Mouse (Mus musculus) B cell, adult 67 days (primary cell): Measurements from ENCODE around the gene Pdzrn4. TPM values are rescaled to one million over a fixed set of nuclear protein-coding genes. Genes with fewer than 3 reads are reported as not detected.

ENCODE experiments used
- total RNA-seq, 2 experiments: library from RNA; stranded (reverse); gene quantifications; 4 replicates each; pipeline ENCODE4 v1.2.4; 2023

Gene Pdzrn4
- not detected for total RNA-seq

DNA sequence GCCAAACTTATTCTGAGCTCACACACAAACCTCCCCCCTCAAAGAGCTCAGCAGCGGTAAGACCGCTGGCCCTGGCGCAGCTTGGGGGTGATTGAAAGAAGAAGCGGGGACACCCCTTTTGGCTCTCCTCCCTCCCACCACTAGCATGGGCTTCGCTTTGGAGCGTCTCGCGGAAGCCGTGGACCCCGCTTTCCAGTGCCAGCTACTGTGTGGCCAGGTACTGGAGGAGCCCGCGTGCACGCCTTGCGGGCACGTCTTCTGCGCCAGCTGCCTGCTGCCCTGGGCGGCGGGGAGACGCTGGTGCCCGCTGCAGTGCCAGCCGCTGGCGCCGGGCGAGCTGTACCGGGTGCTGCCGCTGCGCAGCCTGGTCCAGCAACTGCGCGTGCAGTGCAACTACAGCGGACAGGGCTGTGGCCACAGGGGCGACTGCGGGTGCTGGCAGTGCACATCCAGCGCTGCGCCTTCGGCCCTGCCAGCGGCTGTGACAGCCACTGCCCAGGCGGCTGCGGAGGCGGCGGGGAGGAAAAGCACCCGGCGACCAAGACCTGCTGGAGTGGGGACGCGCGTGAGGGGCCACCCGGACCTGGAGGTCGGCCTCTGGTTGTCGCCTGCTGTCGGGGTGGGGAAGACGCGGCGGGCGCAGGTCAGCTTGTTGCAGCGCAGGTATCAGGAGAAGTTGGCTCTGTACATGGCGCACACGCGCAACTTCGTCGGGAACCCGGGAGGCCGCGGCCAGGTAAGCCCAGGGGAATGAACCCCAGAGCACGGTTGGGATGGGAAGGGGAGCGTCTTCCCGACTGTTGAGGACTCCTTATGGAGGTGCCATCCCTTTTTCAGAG lies at the start of gene Pdzrn4:
Gene Pdzrn4 (plus strand): TSS at position 112 of the 839 bp plus-strand sequence.

